ENCODE assay signal across 11 mouse cellular contexts in the genomic region with DNA sequence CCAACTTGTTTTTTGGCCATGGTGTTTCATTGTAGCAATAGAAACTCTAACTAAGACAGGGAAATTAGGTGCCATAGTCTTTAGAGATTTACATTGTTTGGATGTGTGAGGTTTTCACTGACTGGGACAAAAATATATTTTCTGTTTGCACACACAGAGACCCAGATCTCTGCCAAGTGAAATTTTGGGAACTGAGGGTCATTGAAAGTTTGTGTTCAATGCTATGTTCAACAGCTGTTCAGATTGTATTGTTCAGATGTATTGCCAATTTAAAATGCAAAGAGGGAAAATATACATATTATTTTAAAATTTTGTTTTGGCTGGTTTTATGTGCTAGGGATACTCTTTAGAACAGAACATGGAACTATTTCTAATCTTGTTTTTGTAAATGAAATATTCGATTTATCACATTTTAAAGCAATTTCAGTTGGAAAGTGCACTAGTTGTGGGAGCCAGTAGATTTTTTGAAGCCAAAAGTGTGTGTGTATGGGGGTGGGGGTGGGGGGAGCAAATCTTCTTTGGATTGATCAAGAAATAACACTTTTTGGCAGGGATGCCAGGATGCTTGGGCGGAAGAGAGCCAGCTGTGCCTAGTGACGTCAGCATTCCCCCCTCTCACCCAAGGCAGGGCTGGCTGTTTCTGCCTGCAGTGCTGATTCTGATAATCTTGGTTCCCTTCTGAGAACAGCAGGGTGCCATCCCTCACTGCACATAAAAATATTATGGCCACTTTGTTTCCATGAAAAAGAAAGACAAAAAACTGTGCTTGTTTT. TPM values are rescaled to one million over a fixed set of nuclear protein-coding genes. Genes with fewer than 3 reads are reported as not detected.
DNase-seq lines count a peak whose midpoint lies in the region; ATAC-seq and TF ChIP-seq lines count a peak whose summit lies in the region.
"Had no signal": no experiment of that assay in that cellular context is flagged by ENCODE, and none has a peak within 500 bp of the region (broad histone marks: within the 10 kb centered on the region; RNA-seq: fewer than 3 reads in every experiment).

No protein-coding gene starts in this region.

- H3K4me3 ChIP-seq in lung, adult 2 months (replicated peaks; ENCODE audit: extremely low read depth, low read depth, low read length): no peak overlapping the region
- H3K4me3 ChIP-seq: limb, embryonic 13.5 days; midbrain, embryonic 15.5 days had no signal

- DNase-seq in frontal cortex, postnatal 25 days (ENCODE audit: low spot score in 2 of 2): no peak
- DNase-seq in lung, adult 18-20 months: peak; percentile 10 to 38
- DNase-seq in lung, adult 2 months: no peak
- DNase-seq in left cerebral cortex, postnatal 25 days (ENCODE audit: low spot score in 2 of 2): peak; percentile 58 to 87
- peak; percentile 64 for DNase-seq in right cerebral cortex, postnatal 25 days
- no peak for DNase-seq in B cell, adult 2 months
- no peak for DNase-seq in natural killer cell, adult 2 months (ENCODE audit: low spot score in 2 of 2)

- TF ChIP-seq CTCF in lung, adult 2 months (IDR thresholded peaks at IDR 0.05; ENCODE audit: insufficient read depth, low read length): no peak

- H3K4me1 ChIP-seq in lung, adult 2 months (ENCODE audit: control insufficient read depth, insufficient read depth, low read length): no peaks in the 10 kb centered on the region
- H3K4me1 ChIP-seq: midbrain, embryonic 15.5 days had no signal

- no peak for TF ChIP-seq POLR2A in lung, adult 2 months (IDR thresholded peaks at IDR 0.05; ENCODE audit: borderline replicate concordance, extremely low read depth, low read depth, low read length)

- WGBS in lung, adult 2 months: 54% methylated on average over 3 of the region's 3 CpGs

- intact Hi-C loops in left cerebral cortex, postnatal 25 days (cut with DNase I): no loop called here

- peak; percentile 50; the same call in 1 of the 2 replicates for ATAC-seq in frontal cortex, adult (ENCODE audit: low TSS enrichment)
- ATAC-seq: intestine, embryonic 16.5 days; midbrain, embryonic 15.5 days had no signal

RNA-seq across cellular contexts. Expression of gene Rapgef4, which starts 28.6 kb away (rescaled TPM):
- polyA plus RNA-seq in lung, adult 2 months (2012; rRNA removed): 6.4 and 11.4 TPM in 2 replicates
- total RNA-seq in left cerebral cortex, postnatal 25 days (2021): 100 to 1,000 TPM; 372 to 386 TPM

Comparison
In these comparisons a context has a peak if more than half of its experiments do, and no peak if none do; other contexts are left out.
1. DNase-seq: peak in lung, adult 18-20 months (2 of 2), left cerebral cortex, postnatal 25 days (2 of 2) and right cerebral cortex, postnatal 25 days (single experiment); none in frontal cortex, postnatal 25 days (0 of 2), lung, adult 2 months (single experiment), B cell, adult 2 months (0 of 2) and natural killer cell, adult 2 months (0 of 2).